Mouse (Mus musculus) ovary, postnatal 36 days (tissue): ENCODE results near the gene Rab42.
"Not testable (repeated sequence)": the region's sequence is repeated elsewhere in the genome, so short reads cannot be mapped to it uniquely, and the experiment has no call there.

Experiments
- DNase-seq: peaks from one replicate; pipeline ENCODE4 v3.0.0; 2022; ENCODE audit warnings: low spot score, mixed read lengths

Rab42 gene

GRCm38 (mm10) chr4:132311801-132312200 is 8.6 kb upstream of the Rab42 start:
- DNase-seq, result no peak

GRCm38 (mm10) chr4:132311209-132311608 is 8.0 kb upstream of the Rab42 start:
- no peak for DNase-seq

- no peak for DNase-seq
These were observed 6.8 kb upstream of the Rab42 start for GRCm38 (mm10) chr4:132309849-132310472.

GRCm38 (mm10) chr4:132309140-132309848 is 6.1 kb upstream of the Rab42 start:
- DNase-seq, result no peak

- peak; percentile 87 for DNase-seq
These were observed 5.4 kb upstream of the Rab42 start for GRCm38 (mm10) chr4:132308437-132309139.

- DNase-seq, result no peak
These were observed 2.8 kb upstream of the Rab42 start for GRCm38 (mm10) chr4:132306004-132306403.

GRCm38 (mm10) chr4:132305276-132305675 is 2.1 kb upstream of the Rab42 start:
- no peak for DNase-seq

- not testable (repeated sequence) for DNase-seq
These were observed 299 bp upstream of the Rab42 start for GRCm38 (mm10) chr4:132303484-132303883.

GRCm38 (mm10) chr4:132301965-132302938 is 933 bp downstream of the Rab42 start:
- DNase-seq, result no peak

GRCm38 (mm10) chr4:132301486-132301885 is 1.7 kb downstream of the Rab42 start:
- DNase-seq, result no peak

GRCm38 (mm10) chr4:132299849-132300248 is 3.3 kb downstream of the Rab42 start:
- DNase-seq, result no peak

- no peak for DNase-seq
These were observed 7.3 kb downstream of the Rab42 start for GRCm38 (mm10) chr4:132295696-132296390.

GRCm38 (mm10) chr4:132293682-132294240 is 9.4 kb downstream of the Rab42 start:
- DNase-seq, result no peak

- peak; percentile 53 for DNase-seq
These were observed 10.2 kb downstream of the Rab42 start for GRCm38 (mm10) chr4:132292988-132293387.

GRCm38 (mm10) chr4:132291624-132292335 is 11.4 kb downstream of the Rab42 start:
- no peak for DNase-seq

- DNase-seq, result no peak
These were observed 12.1 kb downstream of the Rab42 start for GRCm38 (mm10) chr4:132291056-132291455.

GRCm38 (mm10) chr4:132288840-132289239 is 14.3 kb downstream of the Rab42 start:
- not testable (repeated sequence) for DNase-seq

- DNase-seq, result no peak
These were observed 27.2 kb downstream of the Rab42 start for GRCm38 (mm10) chr4:132275949-132276348.

GRCm38 (mm10) chr4:132274156-132274862 is 28.9 kb downstream of the Rab42 start, which contains the start of gene Taf12:
Taf12 (plus strand) TSS chr4:132274375.
- DNase-seq, result peak; percentile 92
